Mouse (Mus musculus): ENCODE data around the gene Gm17581.

- no peak for TF ChIP-seq CTCF (IDR thresholded peaks at IDR 0.05; ENCODE audit: extremely low read depth, insufficient read depth, insufficient read length, insufficient replicate concordance)
- TF ChIP-seq POLR2A (IDR thresholded peaks at IDR 0.05; ENCODE audit: low read depth, low read length) = no peak
These were observed 39.4 kb upstream of the Gm17581 start, which contains the start of gene Mmp24 for GRCm38 (mm10) chr2:155774927-155775684.

All from spleen, adult 2 months (tissue).